Mouse (Mus musculus) heart, adult 2 months (tissue): ENCODE measurements around the gene Fto. TPM values are rescaled to one million over a fixed set of nuclear protein-coding genes. Genes with fewer than 3 reads are reported as not detected.

Experiments
- DNase-seq, 2 experiments: peaks; one replicate each; pipeline ENCODE4 v3.0.0; 2021
- H3K27ac ChIP-seq: fragments of 200-600 bp; 2 replicates; pipeline ENCODE4 v1.8.1; 2022
- H3K27me3 ChIP-seq: fragments of 200-500 bp; 2 replicates; pipeline ENCODE4 v1.6.1; 2012; ENCODE audit warnings: mild to moderate bottlenecking, low read length, inconsistent platforms, mixed read lengths; ENCODE audit not compliant: control insufficient read depth, insufficient read depth
- H3K36me3 ChIP-seq: fragments of 200-500 bp; 2 replicates; pipeline ENCODE4 v1.6.1; 2012; ENCODE audit warnings: low read length, inconsistent platforms; ENCODE audit not compliant: control insufficient read depth, insufficient read depth
- H3K4me1 ChIP-seq: fragments of 200-500 bp; 2 replicates; pipeline ENCODE4 v1.6.1; 2011; ENCODE audit warnings: low read length; ENCODE audit not compliant: control insufficient read depth, insufficient read depth
- H3K4me3 ChIP-seq: fragments of 200-600 bp; 2 replicates; pipeline ENCODE4 v1.8.1; 2022
- H3K79me2 ChIP-seq: fragments of 200-500 bp; replicated peaks from 2 replicates; pipeline ENCODE4 v1.6.1; 2012; ENCODE audit warnings: mild to moderate bottlenecking, inconsistent platforms, low read length, moderate library complexity, mixed read lengths; ENCODE audit not compliant: control insufficient read depth, insufficient read depth
- H3K9ac ChIP-seq: fragments of 200-500 bp; 2 replicates; pipeline ENCODE4 v1.6.1; 2012; ENCODE audit warnings: low read depth, mild to moderate bottlenecking, control low read depth, inconsistent platforms, low read length, mixed read lengths
- CTCF ChIP-seq: fragments of 200-600 bp; IDR thresholded peaks from 2 replicates; pipeline ENCODE4 v1.8.1; 2022; ENCODE audit warnings: antibody characterized with exemption, mild to moderate bottlenecking, moderate library complexity
- EP300 ChIP-seq: fragments of 200-500 bp; IDR thresholded peaks from 2 replicates; pipeline ENCODE4 v1.6.1; 2011; ENCODE audit warnings: low read depth, low read length, control low read depth; ENCODE audit not compliant: insufficient read depth
- POLR2A ChIP-seq: fragments of 200-500 bp; IDR thresholded peaks from 2 replicates; pipeline ENCODE4 v1.6.1; 2011; ENCODE audit warnings: mild to moderate bottlenecking, low read depth, low read length, control low read depth; ENCODE audit not compliant: insufficient read depth
- WGBS: fragments of 180-500 bp; shearing (Covaris S2); methylation state at CpG from one replicate; pipeline ENCODE4 v1.1.7; 2018; 5-methylcytosine and 5-hydroxymethylcytosine counted together
- intact Hi-C: fragments of 180-260 bp; cut with DNase I; formaldehyde crosslinking; loops from one replicate; pipeline ENCODE4 v1.15.1; 2025
- polyA plus RNA-seq: library from polyadenylated mRNA; depleted of rRNA; stranded (reverse); fragments of >200 nt; gene quantifications from 2 replicates; pipeline ENCODE4 v1.2.3, GENCODE M21; 2012
- total RNA-seq, 2 experiments: library from RNA; stranded (reverse); gene quantifications; 2 replicates each; pipeline ENCODE4 v1.2.3; 2021

Fto gene
- total and polyA plus RNA-seq, 3 experiments = 41.3 to 65.1 (median 57.6) TPM

- no peaks in the 10 kb centered on the region for H3K27me3 ChIP-seq
- H3K79me2 ChIP-seq = no peaks in the 10 kb centered on the region
- H3K9ac ChIP-seq = no peak overlapping the region
- DNase-seq = no peak
- H3K27ac ChIP-seq = no peak overlapping the region
- intact Hi-C loops = no loop called here
- 87% methylated on average over 15 of the region's 15 CpGs for WGBS
- no peaks in the 10 kb centered on the region for H3K4me1 ChIP-seq
- no peaks in the 10 kb centered on the region for H3K36me3 ChIP-seq
- TF ChIP-seq CTCF (no peak), POLR2A (no peak), EP300 (no peak)
- no peak overlapping the region for H3K4me3 ChIP-seq
These were observed 366.1 kb downstream of the Fto start for GRCm38 (mm10) chr8:91679451-91679850.

GRCm38 (mm10) chr8:91680125-91680524 lies 366.8 kb downstream of the Fto start:
- Histone ChIP-seq H3K4me1 (no peaks in the 10 kb centered on the region), H3K79me2 (no peaks in the 10 kb centered on the region), H3K9ac (no peak overlapping the region), H3K27ac (no peak overlapping the region), H3K4me3 (no peak overlapping the region), H3K27me3 (no peaks in the 10 kb centered on the region), H3K36me3 (no peaks in the 10 kb centered on the region)
- 77% methylated on average over 5 of the region's 5 CpGs for WGBS
- DNase-seq = no peak
- no peak for TF ChIP-seq EP300
- no peak for TF ChIP-seq POLR2A
- TF ChIP-seq CTCF = no peak
- intact Hi-C loops = no loop called here

- H3K4me3 ChIP-seq = no peak overlapping the region
- 84% methylated on average over 6 of the region's 6 CpGs for WGBS
- intact Hi-C loops = loop anchor here (2.0 kb wide), 1 partner anchor 112 kb away; no protein-coding TSS in a partner anchor
These were observed 371.4 kb downstream of the Fto start for GRCm38 (mm10) chr8:91684596-91685317.

GRCm38 (mm10) chr8:91685408-91685807 lies 372.1 kb downstream of the Fto start:
- Histone ChIP-seq H3K36me3 (no peaks in the 10 kb centered on the region), H3K27me3 (no peaks in the 10 kb centered on the region), H3K9ac (no peak overlapping the region), H3K79me2 (no peaks in the 10 kb centered on the region), H3K4me3 (no peak overlapping the region), H3K4me1 (no peaks in the 10 kb centered on the region), H3K27ac (no peak overlapping the region)
- intact Hi-C loops = loop anchor here (2.0 kb wide), 1 partner anchor 111 kb away; no protein-coding TSS in a partner anchor
- TF ChIP-seq POLR2A (no peak), CTCF (peak; percentile 62), EP300 (no peak)
- 22% methylated on average over 3 of the region's 3 CpGs for WGBS
- DNase-seq = no peak

More at GRCm38 (mm10) chr8:91684596-91685317, 371.4 kb downstream of the Fto start:
- no peaks in the 10 kb centered on the region for H3K79me2 ChIP-seq
- H3K4me1 ChIP-seq = no peaks in the 10 kb centered on the region
- no peak for TF ChIP-seq EP300
- TF ChIP-seq CTCF = no peak
- TF ChIP-seq POLR2A = no peak
- no peak overlapping the region for H3K27ac ChIP-seq
- no peaks in the 10 kb centered on the region for H3K36me3 ChIP-seq
- no peaks in the 10 kb centered on the region for H3K27me3 ChIP-seq
- no peak for DNase-seq
- H3K9ac ChIP-seq = no peak overlapping the region

DNA sequence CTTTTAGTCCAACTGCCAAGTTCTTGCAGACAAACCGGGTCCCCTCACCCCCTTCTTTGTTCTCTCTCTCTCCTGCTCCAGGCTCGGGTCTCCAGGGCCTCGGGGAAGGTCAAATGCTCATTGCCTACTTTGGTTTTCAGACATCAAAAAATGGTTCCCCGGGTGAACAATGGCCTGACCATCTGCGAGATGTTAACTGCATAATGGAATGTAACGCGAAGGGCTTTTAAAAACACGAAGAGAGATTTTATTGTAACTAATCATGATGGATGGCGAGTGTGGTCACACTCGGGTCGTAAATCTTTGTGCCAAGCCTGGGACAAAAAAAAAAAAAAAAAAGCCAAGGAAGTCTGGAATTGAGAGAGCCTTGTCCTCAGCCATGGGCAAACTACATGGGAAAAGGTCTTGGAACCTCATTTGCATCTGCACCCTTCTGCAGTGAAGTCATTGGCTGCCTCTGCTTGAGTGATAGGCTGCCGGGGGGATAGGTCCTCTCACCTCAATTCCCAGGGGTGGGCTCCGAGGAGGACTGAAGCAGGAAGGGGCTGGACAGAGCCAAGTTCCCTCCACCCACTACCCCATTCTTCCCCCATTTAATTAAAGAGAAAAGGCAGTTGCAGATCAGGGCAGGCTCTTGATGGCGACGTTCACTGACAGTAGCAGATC lies 378.9 kb downstream of the Fto start:
- H3K36me3 ChIP-seq = no peaks in the 10 kb centered on the region
- no peak overlapping the region for H3K27ac ChIP-seq
- H3K4me1 ChIP-seq = no peaks in the 10 kb centered on the region
- WGBS = 64% methylated on average over 15 of the region's 15 CpGs
- no peak overlapping the region for H3K9ac ChIP-seq
- TF ChIP-seq POLR2A (no peak), CTCF (no peak), EP300 (no peak)
- intact Hi-C loops = no loop called here
- DNase-seq = no peak
- no peak overlapping the region for H3K4me3 ChIP-seq
- H3K79me2 ChIP-seq = no peaks in the 10 kb centered on the region
- no peaks in the 10 kb centered on the region for H3K27me3 ChIP-seq

DNA sequence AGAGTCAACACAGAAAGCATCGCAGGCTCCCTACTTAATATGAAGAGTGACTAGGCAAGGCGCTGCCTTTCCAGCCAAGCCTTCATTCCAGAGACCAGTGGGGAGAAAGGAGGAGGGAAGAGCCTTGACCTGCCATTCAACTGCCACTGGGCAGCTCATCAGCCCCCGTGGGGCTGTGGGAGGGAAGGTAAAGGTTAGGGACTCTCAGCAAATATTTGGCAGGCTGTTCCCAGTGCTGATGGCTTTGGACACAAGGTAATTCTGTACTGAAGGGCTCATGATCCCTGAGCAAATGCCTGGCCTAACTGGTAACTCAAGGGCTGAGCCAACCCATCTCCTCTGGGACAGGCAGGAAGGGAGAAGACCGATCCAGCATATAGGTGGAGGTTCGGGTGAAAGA lies 393.2 kb downstream of the Fto start:
- DNase-seq = no peak
- intact Hi-C loops = no loop called here
- Histone ChIP-seq H3K36me3 (no peaks in the 10 kb centered on the region), H3K9ac (no peak overlapping the region), H3K4me3 (no peak overlapping the region), H3K79me2 (no peaks in the 10 kb centered on the region), H3K4me1 (no peaks in the 10 kb centered on the region), H3K27ac (no peak overlapping the region), H3K27me3 (no peaks in the 10 kb centered on the region)
- TF ChIP-seq CTCF = no peak
- no peak for TF ChIP-seq POLR2A
- no peak for TF ChIP-seq EP300
- WGBS = 86% methylated on average over 5 of the region's 5 CpGs
